Mouse (Mus musculus): Measurements from ENCODE around the gene Opa3.
A peak's percentile ranks its signal among the peaks of the same experiment; 100 is the strongest.

The Opa3 gene

DNA sequence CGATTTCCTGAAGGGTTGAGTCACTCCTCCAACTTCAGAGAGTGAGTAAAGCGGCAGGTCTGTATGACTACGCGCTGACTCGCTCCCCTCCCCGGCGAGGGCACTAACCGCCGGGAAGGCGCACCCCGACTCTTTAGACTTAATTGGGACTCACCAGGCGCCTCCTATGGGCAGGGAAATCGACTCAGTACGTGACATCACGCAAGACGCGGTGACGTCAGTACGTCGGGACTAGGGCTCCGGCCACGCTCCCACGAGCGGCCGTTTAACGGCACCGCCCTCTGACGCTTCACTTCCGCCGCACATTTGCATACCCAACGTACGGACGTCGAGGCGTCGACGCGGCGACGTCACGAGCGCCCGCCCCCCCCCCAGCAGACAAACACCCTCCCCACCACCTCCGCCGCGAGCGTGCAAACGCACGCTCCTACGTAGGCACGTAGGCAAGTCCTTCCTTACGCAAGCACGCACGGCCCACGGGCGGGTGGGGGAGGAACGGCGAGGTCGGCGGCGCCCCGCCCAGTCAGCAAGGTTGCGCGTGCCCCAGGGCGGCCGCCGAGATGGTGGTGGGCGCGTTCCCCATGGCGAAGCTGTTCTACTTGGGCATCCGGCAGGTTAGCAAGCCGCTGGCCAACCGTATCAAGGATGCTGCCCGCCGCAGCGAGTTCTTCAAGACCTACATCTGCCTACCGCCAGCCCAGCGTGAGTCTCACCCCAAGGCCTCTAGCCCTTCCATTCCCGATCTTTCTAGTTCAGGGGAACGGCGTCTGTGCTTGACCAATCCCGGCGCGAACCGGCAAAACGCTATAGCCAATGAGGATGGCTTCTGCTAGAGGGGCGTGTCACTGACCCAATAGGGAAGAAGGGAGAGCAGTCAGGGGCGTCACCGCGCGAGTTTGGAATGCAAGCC, at the start of gene Opa3:
Gene Opa3 (plus strand): TSS at position 452 of the 910 bp plus-strand sequence.
- DNase-seq = peak; percentile 100

DNA sequence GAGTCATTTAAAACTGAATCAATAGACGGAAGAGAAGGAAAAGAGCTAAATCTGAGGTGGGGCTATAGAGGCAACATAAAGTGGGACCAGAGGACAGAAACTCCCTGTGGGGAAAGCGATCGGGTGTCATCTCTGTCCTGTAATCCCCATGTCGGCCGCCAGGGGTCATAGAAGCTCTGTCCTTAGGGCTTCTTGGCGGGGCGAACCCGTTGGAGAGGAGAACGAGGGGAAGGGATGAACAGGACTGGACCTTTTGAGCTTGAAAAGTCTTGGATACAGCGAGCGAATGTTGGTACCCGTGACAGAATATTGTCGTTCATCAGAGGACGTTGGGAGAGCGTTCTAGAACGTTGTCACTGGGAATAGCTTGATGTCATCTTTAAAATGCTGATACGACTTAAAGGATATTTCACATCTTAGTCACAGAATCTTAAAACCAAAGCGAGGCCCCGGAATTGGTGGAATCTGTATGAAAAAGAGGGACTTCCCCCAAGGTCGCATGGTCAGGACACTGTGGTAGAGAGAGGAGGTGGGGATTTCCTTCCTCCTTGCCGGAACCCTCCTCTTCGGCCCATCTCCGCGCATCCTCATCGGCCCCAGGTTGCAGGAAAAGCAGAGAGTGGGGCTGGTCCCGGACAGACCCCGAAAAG, 49.6 kb upstream of the Opa3 start:
- DNase-seq = peak; percentile 83

DNA sequence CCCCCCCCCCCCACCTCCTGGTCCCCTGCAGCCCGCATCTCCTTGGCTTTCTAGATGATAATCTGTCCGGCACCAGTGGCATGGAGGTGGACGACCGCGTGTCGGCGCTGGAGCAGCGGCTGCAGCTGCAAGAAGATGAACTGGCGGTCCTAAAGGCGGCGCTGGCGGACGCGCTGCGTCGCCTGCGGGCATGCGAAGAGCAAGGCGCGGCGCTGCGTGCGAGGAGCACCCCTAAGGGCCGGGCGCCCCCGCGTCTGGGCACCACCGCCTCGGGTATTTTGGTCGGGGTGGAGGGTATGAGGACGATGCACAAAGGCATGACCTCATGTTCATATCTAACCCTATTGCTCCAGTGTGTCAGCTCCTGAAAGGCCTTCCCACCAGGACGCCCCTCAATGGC, 49.0 kb upstream of the Opa3 start:
- DNase-seq = peak; percentile 63

DNA sequence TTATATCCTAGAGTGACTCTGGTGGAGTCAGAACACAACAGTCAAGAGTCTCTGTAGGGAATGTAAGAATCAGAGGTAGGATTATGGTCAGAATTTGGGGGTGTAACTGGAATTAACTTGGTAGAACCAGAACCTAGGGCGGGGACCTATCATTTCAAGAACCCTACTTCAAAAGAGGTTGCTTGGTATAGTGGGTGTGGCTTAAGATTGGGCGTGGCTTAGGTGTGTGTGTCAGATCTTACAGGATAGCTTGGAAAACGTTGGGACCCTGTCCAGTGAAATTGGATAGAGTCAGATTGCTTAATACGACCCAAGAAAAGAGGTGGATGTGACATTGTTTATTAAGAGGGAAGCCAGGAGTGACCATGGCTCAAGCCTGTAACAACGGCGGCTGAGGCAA, 48.2 kb upstream of the Opa3 start:
- DNase-seq = no peak

DNA sequence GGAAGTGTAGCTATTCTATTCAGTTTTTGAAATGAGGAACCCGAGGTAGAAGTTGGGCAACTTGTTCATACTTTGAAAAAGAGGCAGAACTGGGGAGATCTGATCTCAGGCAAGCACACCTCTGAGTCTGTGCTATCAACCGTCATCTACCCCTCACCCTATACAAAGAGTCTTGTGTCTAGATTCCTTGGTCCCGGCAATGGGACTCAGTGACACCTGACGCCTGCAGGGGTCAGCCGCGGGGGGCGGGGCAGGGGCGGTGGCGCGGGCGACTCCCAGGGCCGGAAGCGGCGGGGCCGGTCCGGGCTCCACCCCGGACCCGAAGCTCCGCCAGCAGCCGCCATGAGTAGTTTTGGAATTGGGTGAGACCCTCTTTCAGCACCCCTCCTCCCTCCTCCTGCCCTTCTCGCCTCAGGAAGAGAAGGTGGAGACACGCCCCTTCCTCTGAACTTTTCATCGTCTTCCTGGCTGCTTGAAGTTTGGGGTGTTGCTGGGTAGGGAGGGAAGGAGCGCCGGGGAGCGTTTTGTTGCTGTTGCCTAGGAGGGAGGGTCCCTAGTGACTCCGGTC, 47.2 kb upstream of the Opa3 start:
- no peak for DNase-seq

DNA sequence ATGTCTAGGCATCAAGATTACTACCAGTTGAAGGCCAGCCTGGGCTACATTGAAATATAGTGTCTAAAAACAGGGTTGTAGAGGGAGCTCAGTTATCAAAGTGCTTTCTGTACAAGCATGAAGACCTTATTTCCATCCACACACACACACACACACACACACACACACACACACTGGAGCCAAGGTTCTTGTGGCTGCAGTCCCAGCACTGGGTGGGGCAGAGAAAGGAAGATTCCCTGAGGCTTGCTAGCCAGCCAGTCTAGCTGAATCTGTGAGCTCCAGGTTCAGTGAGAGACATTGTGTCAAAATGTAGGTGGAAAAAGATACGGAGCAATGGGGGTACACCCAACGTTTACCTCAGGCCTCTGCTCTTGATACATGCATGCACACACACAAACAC, 43.9 kb upstream of the Opa3 start:
- no peak for DNase-seq

DNA sequence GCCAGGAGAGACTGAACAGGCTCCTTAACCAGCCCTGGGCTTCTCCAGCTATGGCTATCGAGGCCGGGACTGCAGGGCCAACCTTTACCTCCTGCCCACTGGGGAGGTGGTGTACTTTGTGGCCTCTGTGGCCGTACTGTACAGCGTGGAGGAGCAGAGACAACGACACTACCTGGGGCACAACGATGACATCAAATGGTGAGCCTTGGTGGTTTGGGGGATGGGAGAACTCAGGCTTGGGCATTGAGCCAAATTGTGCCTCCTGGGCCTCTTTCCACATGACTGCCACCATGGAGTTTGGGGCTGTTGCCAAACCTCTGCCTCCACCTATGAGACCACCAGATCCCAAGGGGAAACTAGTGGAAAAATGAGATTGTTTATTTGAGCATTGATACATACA, 43.4 kb upstream of the Opa3 start:
- DNase-seq = no peak

DNA sequence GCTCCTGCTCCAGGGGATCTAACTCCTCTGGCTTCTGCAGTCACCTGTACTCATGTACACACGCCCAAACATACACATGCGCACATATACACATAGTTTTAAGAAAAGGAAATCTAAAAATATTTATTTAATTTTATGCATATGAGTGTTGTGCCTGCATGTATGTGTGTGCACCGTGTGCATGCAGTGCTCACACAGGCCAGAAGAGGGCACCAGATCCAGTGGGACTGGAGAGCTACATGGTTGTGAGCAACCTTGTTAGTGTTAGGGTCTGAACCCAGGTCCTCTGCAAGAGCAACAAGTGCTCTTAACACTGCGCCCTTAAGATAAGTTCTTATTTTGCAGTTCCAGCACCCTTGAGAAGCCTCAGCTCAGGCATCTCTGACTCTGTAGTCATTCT, 33.5 kb upstream of the Opa3 start:
- no peak for DNase-seq

DNA sequence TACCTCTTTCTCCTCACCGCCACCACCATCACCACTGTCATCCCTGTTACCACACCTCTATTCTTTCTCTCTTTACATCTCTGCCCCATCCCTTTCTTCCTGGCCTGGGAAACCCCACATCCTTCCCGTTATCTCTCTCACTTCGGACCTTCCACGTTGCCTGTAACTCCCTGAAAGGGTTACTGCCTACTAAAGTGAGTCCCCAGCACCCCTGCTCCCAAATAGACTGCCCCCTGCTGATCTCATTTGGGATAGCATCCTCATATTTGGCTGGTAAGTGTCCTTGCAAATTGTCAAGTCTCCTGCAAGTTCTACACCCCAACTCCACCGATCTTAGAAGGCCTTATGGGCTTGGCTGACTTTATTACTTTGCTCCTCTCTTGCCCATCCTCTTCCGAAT, 31.5 kb upstream of the Opa3 start:
- peak; percentile 35 for DNase-seq

DNA sequence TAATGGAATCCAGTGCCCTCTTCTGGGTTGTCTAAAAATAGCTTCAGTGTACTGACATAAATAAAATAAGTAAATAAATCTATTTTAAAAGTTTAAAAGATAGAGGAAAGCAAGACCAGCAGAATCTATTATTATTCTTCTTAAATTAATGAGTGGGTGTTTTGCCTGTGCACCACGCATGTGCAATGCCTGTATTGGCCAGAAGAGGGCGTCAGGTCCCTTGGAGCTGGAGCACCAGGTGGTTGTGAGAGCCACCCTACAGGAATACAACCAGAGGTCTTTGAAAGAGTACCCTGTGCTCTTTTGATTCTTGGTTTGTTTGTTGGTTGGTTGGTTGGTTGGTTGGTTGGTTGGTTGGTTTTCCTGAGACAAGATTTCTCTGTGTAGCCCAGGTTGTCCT, 30.1 kb upstream of the Opa3 start:
- DNase-seq = no peak

DNA sequence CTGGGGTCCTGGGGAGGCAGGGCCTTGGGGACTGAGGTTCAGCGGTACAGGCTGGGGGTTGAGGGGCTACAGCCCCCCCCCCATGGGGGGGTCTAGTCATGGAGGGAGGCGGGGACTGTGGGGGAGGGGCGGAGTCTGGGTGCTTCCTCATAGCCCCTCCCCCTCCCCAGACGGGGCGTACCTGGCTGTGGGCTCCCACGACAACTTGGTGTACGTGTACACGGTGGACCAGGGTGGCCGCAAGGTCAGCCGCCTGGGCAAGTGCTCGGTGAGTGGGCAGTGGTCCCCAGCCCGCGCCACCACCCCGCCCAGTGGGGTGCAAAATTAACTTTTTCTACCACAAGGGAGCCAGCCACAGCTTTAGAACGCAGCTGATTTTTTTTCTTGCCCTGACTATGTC, 26.5 kb upstream of the Opa3 start:
- no peak for DNase-seq

DNA sequence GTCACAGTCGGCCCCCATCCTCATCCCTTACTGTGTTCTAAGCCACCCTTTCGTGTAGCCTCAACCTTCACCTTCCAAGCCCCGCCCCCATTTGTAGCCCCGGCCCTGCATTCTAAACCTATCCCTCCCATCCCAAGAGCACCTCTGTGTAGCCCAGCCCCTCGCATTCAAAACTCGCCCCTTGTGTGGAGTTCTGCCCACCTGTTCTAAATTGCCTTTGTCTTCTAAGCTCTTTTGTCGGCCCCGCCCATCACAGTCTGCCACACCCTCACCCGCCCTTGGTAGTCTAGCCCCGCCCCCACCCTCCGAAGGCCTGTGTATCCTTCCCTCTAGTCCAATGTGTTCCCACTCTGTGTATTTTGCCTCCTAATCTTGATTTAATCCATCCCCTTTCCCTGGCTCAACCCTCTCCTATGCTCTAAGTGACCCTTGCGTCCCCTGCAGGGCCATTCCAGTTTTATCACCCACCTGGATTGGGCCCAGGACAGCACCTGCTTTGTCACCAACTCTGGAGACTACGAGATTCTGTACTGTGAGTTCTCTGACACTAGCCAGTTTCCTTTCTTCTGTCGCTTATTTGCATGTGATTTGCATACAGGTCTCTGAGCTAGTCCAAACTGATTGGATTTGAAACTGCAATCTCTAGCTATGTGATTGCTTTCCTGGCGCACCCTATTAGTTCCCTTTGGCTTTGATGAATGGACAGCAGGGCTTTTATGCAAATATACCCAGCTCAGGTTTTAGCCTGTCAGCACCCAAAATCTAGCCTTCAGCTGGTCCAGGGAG, 25.9 kb upstream of the Opa3 start:
- DNase-seq = no peak

DNA sequence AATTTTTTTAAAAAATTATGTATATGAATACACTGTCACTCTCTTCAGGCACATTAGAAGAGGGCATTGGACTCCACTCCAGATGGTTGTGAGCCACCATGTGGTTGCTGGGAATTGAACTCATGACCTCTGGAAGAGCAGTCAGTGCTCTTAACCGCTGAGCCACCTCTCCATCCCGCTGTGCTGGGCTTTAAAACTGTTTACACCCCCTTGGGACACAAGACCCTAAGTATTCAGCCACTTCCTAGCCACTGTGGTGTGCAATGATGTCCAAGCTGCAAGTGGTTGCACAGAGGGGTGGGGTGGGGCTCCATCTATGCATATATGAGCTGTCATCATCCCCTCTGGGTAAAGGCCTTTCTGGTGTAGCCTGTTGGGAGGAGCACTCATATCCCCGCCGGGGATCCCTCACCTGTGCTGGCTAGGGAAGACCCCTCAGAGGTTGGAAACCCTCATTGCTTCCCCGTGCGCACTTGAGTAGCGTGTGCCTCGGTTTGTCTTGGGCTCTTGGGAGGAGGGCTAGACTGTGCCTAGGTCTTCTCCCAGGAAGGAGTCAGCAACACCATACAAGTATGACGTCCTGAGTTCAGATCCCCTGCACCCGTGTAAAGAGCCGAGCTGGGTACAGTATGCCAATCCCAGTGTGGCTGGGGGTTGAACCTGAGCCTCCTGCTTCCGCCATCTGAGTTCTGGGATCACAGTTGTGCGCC, 19.8 kb upstream of the Opa3 start:
- no peak for DNase-seq

DNA sequence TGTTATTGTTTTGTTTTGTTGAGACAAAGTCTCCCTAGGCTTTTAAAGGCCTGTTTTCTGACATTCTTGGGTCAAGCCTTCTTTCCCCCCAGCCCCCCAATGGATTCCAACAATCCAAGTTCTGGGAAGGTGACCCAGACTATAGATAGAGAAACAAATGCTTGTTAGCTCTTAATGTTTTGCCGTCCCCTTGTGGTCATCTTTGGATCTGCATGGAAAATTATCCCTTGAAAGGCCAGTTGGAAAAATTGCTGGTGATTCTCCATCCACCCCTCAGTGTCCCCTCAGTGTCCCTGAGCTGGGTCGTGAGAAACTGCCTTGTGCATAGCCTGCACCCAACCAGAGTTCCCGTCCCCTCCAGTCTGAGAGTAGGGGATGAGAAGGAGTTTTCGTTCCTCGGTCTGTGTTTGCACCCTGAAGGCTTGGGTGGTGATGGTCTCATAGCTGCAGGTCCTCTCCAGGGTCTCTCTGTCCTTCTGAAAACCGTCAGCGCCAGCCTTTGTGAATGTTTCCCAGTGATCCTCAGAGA, 19.1 kb upstream of the Opa3 start:
- peak; percentile 44 for DNase-seq

DNA sequence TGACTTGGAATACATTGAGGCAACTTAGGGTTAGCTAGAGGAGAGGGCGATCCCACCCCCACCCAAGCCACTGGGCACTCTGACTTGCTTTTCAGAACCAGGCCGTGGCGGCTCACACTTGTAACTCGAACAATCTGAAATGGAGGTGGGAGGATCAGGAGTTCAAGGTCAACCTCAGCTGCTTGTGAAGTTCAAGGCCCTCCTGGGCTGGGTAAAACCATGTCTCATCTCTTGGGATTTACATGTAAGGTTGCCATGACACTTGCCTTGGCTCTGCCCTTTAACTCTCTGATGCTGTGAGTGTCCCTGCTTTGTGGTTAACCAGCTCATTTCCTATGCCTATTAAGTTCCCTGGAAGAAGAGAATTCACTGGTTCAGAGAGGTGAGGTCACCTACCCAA, 18.6 kb upstream of the Opa3 start:
- no peak for DNase-seq

DNA sequence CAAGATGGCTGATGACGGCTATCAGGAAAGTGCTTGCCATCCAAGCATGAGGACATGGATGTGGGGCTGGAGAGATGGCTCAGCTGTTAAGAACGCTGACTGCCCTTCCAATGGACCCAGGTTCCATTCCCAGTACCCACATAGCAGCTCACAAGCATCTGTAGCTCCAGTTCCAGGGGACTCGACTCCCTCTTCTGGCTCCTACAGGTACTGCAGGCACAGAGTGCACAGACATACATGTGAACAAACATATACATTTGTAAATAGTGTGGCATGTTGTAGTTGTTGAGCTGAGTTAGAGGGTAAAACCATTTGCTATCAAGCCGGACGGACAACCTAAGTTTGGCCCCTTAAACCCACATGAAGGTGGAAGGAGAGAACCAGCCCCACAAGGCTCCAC, 18.1 kb upstream of the Opa3 start:
- no peak for DNase-seq

DNA sequence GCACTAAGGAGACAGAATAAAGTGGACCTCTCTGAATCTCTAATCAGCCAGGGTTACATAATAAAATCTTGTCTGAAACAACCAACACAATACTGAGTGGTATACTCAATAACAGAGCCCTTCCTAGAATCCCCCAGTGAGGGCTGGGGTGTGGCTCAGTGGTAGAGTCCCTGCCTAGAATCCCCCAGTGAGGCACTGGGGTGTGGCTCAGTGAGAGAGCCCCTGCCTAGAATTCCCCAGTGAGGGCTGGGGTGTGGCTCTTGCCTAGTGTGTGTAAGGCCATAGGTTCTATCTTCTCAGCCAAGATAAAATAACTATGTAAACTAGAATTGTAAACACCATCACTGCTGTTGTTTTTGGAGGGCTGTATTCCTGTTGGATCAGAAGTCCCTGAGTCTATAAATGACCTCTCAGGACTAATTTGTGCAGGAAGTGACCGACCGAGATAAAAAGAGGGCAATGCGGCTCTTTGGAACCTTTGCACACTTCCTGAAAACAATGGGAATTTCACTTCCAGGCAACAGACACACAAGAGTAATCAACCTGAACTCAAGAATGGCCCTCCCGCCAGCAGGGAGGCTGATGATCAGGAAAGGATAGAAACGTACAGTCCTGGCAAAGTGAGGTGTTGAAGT, 17.0 kb upstream of the Opa3 start:
- DNase-seq = no peak

DNA sequence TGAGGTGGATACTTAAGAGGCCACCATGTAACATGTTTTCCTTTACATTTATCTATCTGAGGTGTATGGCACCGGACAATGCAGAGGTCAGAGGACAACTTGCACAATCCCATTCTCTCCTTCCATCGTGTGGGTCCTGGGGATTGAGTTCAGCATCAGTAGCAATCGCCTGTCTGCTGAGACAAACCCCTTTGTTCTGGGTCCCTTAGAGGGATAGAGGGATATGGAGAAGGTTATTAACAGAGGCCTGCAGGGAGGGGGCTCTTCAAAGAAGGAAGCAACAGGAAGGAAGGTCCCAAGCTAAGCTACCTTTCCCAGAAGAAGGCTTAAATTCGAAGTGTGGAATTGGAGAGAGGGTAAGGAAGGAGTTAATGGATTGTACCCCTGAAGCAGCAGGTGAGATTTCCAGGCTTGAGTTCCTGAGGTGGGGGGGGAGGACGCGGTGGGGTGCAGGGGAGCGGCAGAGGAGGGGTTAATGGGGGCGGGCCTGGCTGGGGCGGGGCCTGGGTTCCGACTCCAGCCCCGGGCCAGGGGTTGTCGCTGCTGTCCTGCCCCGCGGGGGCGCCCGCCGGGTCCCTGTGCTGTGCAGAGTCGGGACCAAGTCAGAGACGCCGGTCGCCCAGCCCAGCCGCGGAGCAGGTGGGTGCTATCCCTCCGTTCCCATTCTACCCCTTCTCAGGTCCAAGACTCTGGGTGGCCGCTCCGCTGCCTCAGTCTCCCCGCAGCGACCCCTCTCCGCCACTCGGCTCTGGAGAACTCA, 16.0 kb upstream of the Opa3 start, which contains the start of gene Gpr4:
Gene Gpr4 (plus strand): TSS at position 543 of the 760 bp plus-strand sequence.
- DNase-seq = no peak

DNA sequence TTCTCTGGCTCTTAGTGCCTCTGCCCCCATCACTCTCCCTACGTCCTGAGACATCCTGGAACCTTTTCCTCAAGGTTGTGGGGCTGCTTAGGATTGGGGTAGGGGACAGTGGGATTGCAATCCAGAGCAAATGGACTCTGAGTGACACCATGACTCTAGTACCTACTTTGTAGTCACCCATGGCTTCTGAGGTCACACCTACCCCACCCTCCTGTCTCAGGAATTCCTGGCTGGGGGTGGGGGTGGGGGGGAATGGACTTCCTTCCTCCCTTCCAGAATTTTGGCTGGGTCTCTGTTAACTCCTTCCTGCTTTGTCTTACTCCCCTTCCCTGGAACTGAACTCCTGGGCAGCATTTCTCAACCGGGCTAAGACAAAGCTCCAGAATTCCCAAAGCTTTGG, 14.7 kb upstream of the Opa3 start:
- no peak for DNase-seq

DNA sequence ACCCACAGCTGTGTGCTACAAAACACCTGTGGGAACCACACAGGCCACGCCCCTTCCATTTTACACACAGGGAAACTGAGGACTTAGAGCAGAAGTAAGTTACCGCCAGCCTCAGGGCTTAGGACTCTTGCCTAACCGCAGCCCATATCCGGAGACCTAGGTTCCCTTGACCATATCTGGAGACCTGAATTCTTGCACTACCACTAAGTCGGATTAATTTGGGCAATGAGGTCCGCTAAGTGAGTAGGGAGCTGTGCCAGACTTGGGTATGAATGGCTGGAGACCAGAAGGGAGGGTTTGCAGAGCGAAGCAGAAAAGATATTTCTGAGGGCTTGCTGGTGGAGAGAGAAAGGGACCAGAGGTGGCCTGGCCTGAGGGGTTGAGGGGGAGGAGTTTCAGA, 13.8 kb upstream of the Opa3 start:
- no peak for DNase-seq

DNA sequence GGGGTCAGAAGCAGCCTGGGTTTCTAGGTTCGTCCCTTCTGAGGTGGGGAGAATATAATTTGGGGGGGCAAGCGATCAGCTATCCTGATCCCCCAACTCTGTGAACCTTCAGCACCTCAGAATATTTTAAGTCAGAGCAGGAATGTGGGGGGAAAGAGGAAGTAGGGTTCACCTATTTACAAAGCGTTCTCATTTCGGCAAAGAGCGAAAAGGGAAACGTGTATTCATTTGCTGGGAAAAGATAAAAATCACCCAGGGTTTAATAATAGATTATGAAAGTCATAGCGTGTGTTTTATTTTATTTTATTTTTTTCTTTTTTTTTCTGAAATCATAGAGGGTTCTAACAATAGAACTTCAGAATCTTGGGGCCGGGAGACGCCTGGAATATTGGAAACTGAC, 13.2 kb upstream of the Opa3 start:
- DNase-seq = no peak

All from cerebellum, adult 9-11 months (tissue).